Mouse (Mus musculus) heart, embryonic 10.5 days (tissue): ENCODE data around the gene Xylt1. TPM values are rescaled to one million over a fixed set of nuclear protein-coding genes. Genes with fewer than 3 reads are reported as not detected.

Experiments
- DNase-seq: peaks from one replicate; pipeline ENCODE4 v3.0.0-alpha.2; 2017; ENCODE audit warnings: low spot score
- H3K27ac ChIP-seq: fragments of 300-500 bp; sonication (generic); 2 replicates; pipeline ENCODE4 v1.5.1; 2016; ENCODE audit warnings: mild to moderate bottlenecking
- H3K27me3 ChIP-seq: fragments of 300-500 bp; sonication (generic); 2 replicates; pipeline ENCODE4 v1.6.1; 2016; ENCODE audit warnings: mild to moderate bottlenecking; ENCODE audit not compliant: poor library complexity, insufficient read depth, severe bottlenecking
- H3K36me3 ChIP-seq: fragments of 300-500 bp; sonication (generic); 2 replicates; pipeline ENCODE4 v1.6.1; 2016; ENCODE audit warnings: mild to moderate bottlenecking, moderate library complexity
- H3K4me1 ChIP-seq: fragments of 300-500 bp; sonication (generic); 2 replicates; pipeline ENCODE4 v1.6.1; 2016; ENCODE audit warnings: mild to moderate bottlenecking
- H3K4me3 ChIP-seq: fragments of 300-500 bp; sonication (generic); 2 replicates; pipeline ENCODE4 v1.5.1; 2016; ENCODE audit warnings: mild to moderate bottlenecking, moderate library complexity
- H3K9me3 ChIP-seq: fragments of 300-500 bp; sonication (generic); 2 replicates; pipeline ENCODE4 v1.6.1; 2016; ENCODE audit warnings: mild to moderate bottlenecking, moderate library complexity
- WGBS: fragments of 180-500 bp; shearing (Covaris S2); methylation state at CpG from one replicate; pipeline ENCODE4 v1.1.7; 2016; 5-methylcytosine and 5-hydroxymethylcytosine counted together
- polyA plus RNA-seq: library from polyadenylated mRNA; unstranded; fragments of >200 nt; fragmentation: Nextera tagmentation; extraction: Ambion mirVana; gene quantifications from 2 replicates; pipeline ENCODE4 v1.2.1, GENCODE M21; 2016

The Xylt1 gene
- polyA plus RNA-seq, 1 experiment from 2014 or later = 1.8 TPM

- Histone ChIP-seq H3K9me3 (no peaks in the 10 kb centered on the region), H3K27me3 (no peaks in the 10 kb centered on the region), H3K4me3 (no peak overlapping the region), H3K4me1 (peaks cover 27% of the 10 kb centered on the region), H3K27ac (no peak overlapping the region), H3K36me3 (no peaks in the 10 kb centered on the region)
- 87% methylated on average over 11 of the region's 11 CpGs for WGBS
- DNase-seq = no peak
Observed at GRCm38 (mm10) chr7:117454789-117455548, 74.2 kb downstream of the Xylt1 start.

- DNase-seq = no peak
- Histone ChIP-seq H3K4me1 (peaks cover 9% of the 10 kb centered on the region), H3K9me3 (no peaks in the 10 kb centered on the region), H3K27ac (peak overlapping the region; percentile 67; the same call in 1 of the 2 replicates), H3K27me3 (no peaks in the 10 kb centered on the region), H3K36me3 (no peaks in the 10 kb centered on the region), H3K4me3 (no peak overlapping the region)
- WGBS = 52% methylated on average over 7 of the region's 7 CpGs
Observed at GRCm38 (mm10) chr7:117462196-117462935, 81.6 kb downstream of the Xylt1 start.

- no peak overlapping the region for H3K4me3 ChIP-seq
- H3K27me3 ChIP-seq = no peaks in the 10 kb centered on the region
- no peak for DNase-seq
- no peaks in the 10 kb centered on the region for H3K9me3 ChIP-seq
- WGBS = 76% methylated on average over 4 of the region's 4 CpGs
- no peak overlapping the region for H3K27ac ChIP-seq
- no peaks in the 10 kb centered on the region for H3K36me3 ChIP-seq
- H3K4me1 ChIP-seq = peaks cover 9% of the 10 kb centered on the region
Observed at GRCm38 (mm10) chr7:117464956-117465355, 84.2 kb downstream of the Xylt1 start.

GRCm38 (mm10) chr7:117466006-117466780 lies 85.4 kb downstream of the Xylt1 start:
- 90% methylated on average over 7 of the region's 7 CpGs for WGBS
- Histone ChIP-seq H3K4me3 (no peak overlapping the region), H3K4me1 (peaks cover 12% of the 10 kb centered on the region), H3K9me3 (no peaks in the 10 kb centered on the region), H3K27me3 (no peaks in the 10 kb centered on the region), H3K36me3 (no peaks in the 10 kb centered on the region), H3K27ac (no peak overlapping the region)
- DNase-seq = no peak

GRCm38 (mm10) chr7:117470243-117470802 lies 89.5 kb downstream of the Xylt1 start:
- no peak for DNase-seq
- Histone ChIP-seq H3K9me3 (no peaks in the 10 kb centered on the region), H3K36me3 (no peaks in the 10 kb centered on the region), H3K4me1 (peaks cover 39% of the 10 kb centered on the region), H3K27me3 (no peaks in the 10 kb centered on the region), H3K27ac (no peak overlapping the region), H3K4me3 (no peak overlapping the region)
- 69% methylated on average over 3 of the region's 3 CpGs for WGBS

GRCm38 (mm10) chr7:117472055-117472780 lies 91.4 kb downstream of the Xylt1 start:
- H3K4me1 ChIP-seq = peaks cover 39% of the 10 kb centered on the region
- no peaks in the 10 kb centered on the region for H3K9me3 ChIP-seq
- DNase-seq = no peak
- WGBS = 32% methylated on average over 11 of the region's 11 CpGs
- no peak overlapping the region for H3K27ac ChIP-seq
- H3K36me3 ChIP-seq = no peaks in the 10 kb centered on the region
- H3K4me3 ChIP-seq = no peak overlapping the region
- no peaks in the 10 kb centered on the region for H3K27me3 ChIP-seq

GRCm38 (mm10) chr7:117472781-117473743 lies 92.3 kb downstream of the Xylt1 start:
- 50% methylated on average over 19 of the region's 19 CpGs for WGBS
- H3K27me3 ChIP-seq = no peaks in the 10 kb centered on the region
- H3K9me3 ChIP-seq = no peaks in the 10 kb centered on the region
- peaks cover 39% of the 10 kb centered on the region for H3K4me1 ChIP-seq
- no peak overlapping the region for H3K4me3 ChIP-seq
- H3K36me3 ChIP-seq = no peaks in the 10 kb centered on the region
- H3K27ac ChIP-seq = peak overlapping the region; percentile 47
- DNase-seq = no peak

- Histone ChIP-seq H3K4me1 (peaks cover 41% of the 10 kb centered on the region), H3K9me3 (no peaks in the 10 kb centered on the region), H3K27ac (peak overlapping the region; percentile 29; the same call in 1 of the 2 replicates), H3K36me3 (no peaks in the 10 kb centered on the region), H3K27me3 (no peaks in the 10 kb centered on the region), H3K4me3 (no peak overlapping the region)
- WGBS = 3% methylated on average over 2 of the region's 2 CpGs
- peak; percentile 83 for DNase-seq
Observed at GRCm38 (mm10) chr7:117474302-117474701, 93.5 kb downstream of the Xylt1 start.

- H3K4me3 ChIP-seq = no peak overlapping the region
- no peak for DNase-seq
- no peaks in the 10 kb centered on the region for H3K36me3 ChIP-seq
- H3K9me3 ChIP-seq = no peaks in the 10 kb centered on the region
- H3K4me1 ChIP-seq = peaks cover 41% of the 10 kb centered on the region
- WGBS = 26% methylated on average over 4 of the region's 4 CpGs
- H3K27me3 ChIP-seq = no peaks in the 10 kb centered on the region
- no peak overlapping the region; the same call in 1 of the 2 replicates for H3K27ac ChIP-seq
Observed at GRCm38 (mm10) chr7:117475106-117475505, 94.3 kb downstream of the Xylt1 start.

GRCm38 (mm10) chr7:117478937-117479336 lies 98.2 kb downstream of the Xylt1 start:
- Histone ChIP-seq H3K4me3 (no peak overlapping the region), H3K9me3 (no peaks in the 10 kb centered on the region), H3K36me3 (no peaks in the 10 kb centered on the region), H3K4me1 (peaks cover 15% of the 10 kb centered on the region), H3K27ac (no peak overlapping the region), H3K27me3 (no peaks in the 10 kb centered on the region)
- WGBS = 11% methylated on average over 1 of the region's 1 CpGs
- no peak for DNase-seq

GRCm38 (mm10) chr7:117480831-117481230 lies 100.1 kb downstream of the Xylt1 start:
- Histone ChIP-seq H3K27me3 (no peaks in the 10 kb centered on the region), H3K4me3 (no peak overlapping the region), H3K4me1 (0 out of 2 replicates have a peak, but pooled peaks cover 2% of the 10 kb centered on the region), H3K36me3 (no peaks in the 10 kb centered on the region), H3K9me3 (no peaks in the 10 kb centered on the region), H3K27ac (no peak overlapping the region)
- WGBS = 93% methylated on average over 5 of the region's 5 CpGs
- no peak for DNase-seq
